Mouse (Mus musculus): ENCODE measurements around the gene Capn13.
"Not testable (repeated sequence)": the region's sequence is repeated elsewhere in the genome, so short reads cannot be mapped to it uniquely, and the experiment has no call there.

Capn13 gene

GRCm38 (mm10) chr17:73342673-73343072 is 58.0 kb downstream of the Capn13 start:
- DNase-seq = no peak

- no peak for DNase-seq
Measured at GRCm38 (mm10) chr17:73329071-73329470, 71.6 kb downstream of the Capn13 start.

GRCm38 (mm10) chr17:73325314-73325713 is 75.4 kb downstream of the Capn13 start:
- DNase-seq = no peak

- no peak for DNase-seq
Measured at GRCm38 (mm10) chr17:73324732-73325131, 75.9 kb downstream of the Capn13 start.

- DNase-seq = no peak
Measured at GRCm38 (mm10) chr17:73323981-73324380, 76.7 kb downstream of the Capn13 start.

- no peak for DNase-seq
Measured at GRCm38 (mm10) chr17:73314786-73315185, 85.9 kb downstream of the Capn13 start.

- DNase-seq = no peak
Measured at GRCm38 (mm10) chr17:73311491-73311890, 89.2 kb downstream of the Capn13 start.

GRCm38 (mm10) chr17:73308691-73309090 is 92.0 kb downstream of the Capn13 start:
- no peak for DNase-seq

GRCm38 (mm10) chr17:73306626-73307025 is 94.0 kb downstream of the Capn13 start:
- DNase-seq = no peak

- peak in 1 of 2 experiments; percentile 16 for DNase-seq
Measured at GRCm38 (mm10) chr17:73305622-73306021, 95.0 kb downstream of the Capn13 start.

GRCm38 (mm10) chr17:73304086-73304812 is 96.4 kb downstream of the Capn13 start:
- no peak for DNase-seq

GRCm38 (mm10) chr17:73303676-73304075 is 97.0 kb downstream of the Capn13 start:
- no peak for DNase-seq

- peak; percentile 19 to 53 for DNase-seq
Measured at GRCm38 (mm10) chr17:73303217-73303616, 97.4 kb downstream of the Capn13 start.

- peak; percentile 68 to 74 for DNase-seq
Measured at GRCm38 (mm10) chr17:73302104-73302503, 98.6 kb downstream of the Capn13 start.

- DNase-seq = peak; percentile 29 to 59
Measured at GRCm38 (mm10) chr17:73301258-73302050, 99.2 kb downstream of the Capn13 start.

GRCm38 (mm10) chr17:73300147-73300880 is 100.4 kb downstream of the Capn13 start:
- DNase-seq = no peak

- no peak for DNase-seq
Measured at GRCm38 (mm10) chr17:73298981-73299380, 101.7 kb downstream of the Capn13 start.

- DNase-seq = peak; percentile 25 to 42
Measured at GRCm38 (mm10) chr17:73296855-73297254, 103.8 kb downstream of the Capn13 start.

- no peak for DNase-seq
Measured at GRCm38 (mm10) chr17:73293237-73293636, 107.4 kb downstream of the Capn13 start.

GRCm38 (mm10) chr17:73284301-73284700 is 116.4 kb downstream of the Capn13 start:
- no peak for DNase-seq

- not testable (repeated sequence) for DNase-seq
Measured at GRCm38 (mm10) chr17:73282702-73283101, 118.0 kb downstream of the Capn13 start.

- DNase-seq = no peak
Measured at GRCm38 (mm10) chr17:73277770-73278169, 122.9 kb downstream of the Capn13 start.

GRCm38 (mm10) chr17:73275066-73275465 is 125.6 kb downstream of the Capn13 start:
- no peak for DNase-seq
